Mouse (Mus musculus) testis, adult 2 months (tissue): ENCODE measurements around the gene Mal. TPM values are rescaled to one million over a fixed set of nuclear protein-coding genes. Genes with fewer than 3 reads are reported as not detected.

Experiments
- H3K27ac ChIP-seq: fragments of 200-500 bp; 2 replicates; pipeline ENCODE4 v1.5.1; 2012; ENCODE audit warnings: low read depth, low read length; ENCODE audit not compliant: control insufficient read depth, insufficient read depth
- H3K27me3 ChIP-seq: fragments of 200-500 bp; 2 replicates; pipeline ENCODE4 v1.6.1; 2012; ENCODE audit warnings: mild to moderate bottlenecking, low read length, moderate library complexity; ENCODE audit not compliant: control insufficient read depth, insufficient read depth
- H3K36me3 ChIP-seq: fragments of 200-500 bp; 2 replicates; pipeline ENCODE4 v1.6.1; 2012; ENCODE audit warnings: mild to moderate bottlenecking, low read length; ENCODE audit not compliant: control insufficient read depth, insufficient read depth
- H3K4me1 ChIP-seq: fragments of 200-500 bp; 2 replicates; pipeline ENCODE4 v1.6.1; 2012; ENCODE audit warnings: low read length; ENCODE audit not compliant: control insufficient read depth, insufficient read depth
- H3K4me3 ChIP-seq: fragments of 200-500 bp; 2 replicates; pipeline ENCODE4 v1.5.1; 2012; ENCODE audit warnings: low read depth, mild to moderate bottlenecking, low read length, moderate library complexity, mixed read lengths; ENCODE audit not compliant: control insufficient read depth
- CTCF ChIP-seq: fragments of 200-500 bp; IDR thresholded peaks from 2 replicates; pipeline ENCODE4 v1.5.1; 2012; ENCODE audit warnings: low read depth, mild to moderate bottlenecking, inconsistent platforms, low read length, moderate library complexity; ENCODE audit not compliant: control insufficient read depth, insufficient read depth, insufficient replicate concordance
- POLR2A ChIP-seq: fragments of 200-500 bp; IDR thresholded peaks from 2 replicates; pipeline ENCODE4 v1.6.1; 2012; ENCODE audit warnings: low read depth, mild to moderate bottlenecking, inconsistent platforms, low read length, moderate library complexity; ENCODE audit not compliant: control insufficient read depth
- polyA plus RNA-seq: library from polyadenylated mRNA; depleted of rRNA; stranded (reverse); fragments of >200 nt; gene quantifications from 2 replicates; pipeline ENCODE4 v1.2.3, GENCODE M21; 2012

Gene Mal
- polyA plus RNA-seq, 1 experiment: 1.2 TPM

GRCm38 (mm10) chr2:127655419-127655818 is 1.1 kb downstream of the Mal start:
- Histone ChIP-seq H3K4me1 (peaks cover 6% of the 10 kb centered on the region), H3K27me3 (no peaks in the 10 kb centered on the region), H3K4me3 (no peak overlapping the region), H3K36me3 (no peaks in the 10 kb centered on the region), H3K27ac (no peak overlapping the region)
- no peak for TF ChIP-seq CTCF
- no peak for TF ChIP-seq POLR2A

- Histone ChIP-seq H3K4me3 (no peak overlapping the region), H3K36me3 (no peaks in the 10 kb centered on the region), H3K27ac (no peak overlapping the region), H3K4me1 (peaks cover 6% of the 10 kb centered on the region), H3K27me3 (no peaks in the 10 kb centered on the region)
- TF ChIP-seq CTCF: no peak
- no peak for TF ChIP-seq POLR2A
These were observed 1.7 kb downstream of the Mal start for GRCm38 (mm10) chr2:127654786-127655185.

- H3K36me3 ChIP-seq: no peaks in the 10 kb centered on the region
- TF ChIP-seq POLR2A (no peak), CTCF (no peak)
- H3K4me1 ChIP-seq: peaks cover 6% of the 10 kb centered on the region
- H3K27ac ChIP-seq: no peak overlapping the region
- no peak overlapping the region for H3K4me3 ChIP-seq
- H3K27me3 ChIP-seq: no peaks in the 10 kb centered on the region
These were observed 3.7 kb downstream of the Mal start for GRCm38 (mm10) chr2:127652805-127653204.

GRCm38 (mm10) chr2:127652335-127652734 is 4.2 kb downstream of the Mal start:
- Histone ChIP-seq H3K27me3 (no peaks in the 10 kb centered on the region), H3K4me1 (peaks cover 6% of the 10 kb centered on the region), H3K27ac (no peak overlapping the region), H3K4me3 (no peak overlapping the region), H3K36me3 (no peaks in the 10 kb centered on the region)
- TF ChIP-seq POLR2A: no peak
- no peak for TF ChIP-seq CTCF

DNA sequence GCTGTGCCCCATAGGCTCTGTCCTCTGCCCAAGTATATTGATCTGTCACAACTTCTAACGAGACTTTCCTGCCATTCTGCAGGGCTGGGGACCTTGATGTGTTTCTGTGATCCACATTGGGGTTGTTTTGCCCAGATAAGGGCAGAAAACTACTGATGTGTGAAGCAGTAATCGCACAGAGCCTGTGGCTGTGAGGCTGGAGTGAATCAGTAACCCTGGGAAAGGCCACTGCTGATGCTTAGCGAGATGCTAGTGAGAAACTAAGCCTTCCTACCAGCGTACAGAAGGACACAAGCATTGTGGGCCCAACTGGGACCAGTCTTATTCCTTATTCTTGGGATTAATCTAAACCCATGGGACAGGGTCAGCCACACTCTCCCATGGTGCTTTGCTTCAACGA is 4.9 kb downstream of the Mal start:
- Histone ChIP-seq H3K27me3 (no peaks in the 10 kb centered on the region), H3K4me3 (no peak overlapping the region), H3K36me3 (no peaks in the 10 kb centered on the region), H3K27ac (no peak overlapping the region), H3K4me1 (peaks cover 6% of the 10 kb centered on the region)
- TF ChIP-seq CTCF: no peak
- no peak for TF ChIP-seq POLR2A

GRCm38 (mm10) chr2:127649921-127650320 is 6.6 kb downstream of the Mal start:
- H3K27ac ChIP-seq: no peak overlapping the region
- H3K27me3 ChIP-seq: no peaks in the 10 kb centered on the region
- H3K4me3 ChIP-seq: no peak overlapping the region
- H3K36me3 ChIP-seq: no peaks in the 10 kb centered on the region
- no peaks in the 10 kb centered on the region for H3K4me1 ChIP-seq
- TF ChIP-seq POLR2A (no peak), CTCF (no peak)

- Histone ChIP-seq H3K4me1 (no peaks in the 10 kb centered on the region), H3K4me3 (no peak overlapping the region), H3K27ac (no peak overlapping the region), H3K27me3 (no peaks in the 10 kb centered on the region), H3K36me3 (no peaks in the 10 kb centered on the region)
- TF ChIP-seq CTCF (no peak), POLR2A (no peak)
These were observed 8.3 kb downstream of the Mal start for GRCm38 (mm10) chr2:127648145-127648544.

DNA sequence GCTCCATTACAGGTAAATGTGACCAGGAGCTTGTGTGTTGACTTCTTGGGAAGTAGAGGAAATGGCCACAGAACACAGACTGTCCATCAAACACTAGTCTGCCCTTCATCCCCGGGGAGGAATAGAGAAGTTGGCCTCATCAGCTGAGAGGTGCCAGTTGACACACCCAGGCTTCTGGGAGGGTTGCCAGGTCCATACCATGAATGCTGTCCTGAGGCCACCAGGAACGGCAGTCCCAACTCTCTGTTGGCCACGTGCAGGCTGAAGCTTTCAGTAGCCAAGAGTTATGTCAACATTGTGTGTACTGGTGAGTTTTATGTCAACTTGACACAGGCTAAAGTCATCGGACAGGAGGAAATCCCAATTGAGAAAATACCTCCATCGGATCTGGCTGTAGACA is 9.6 kb downstream of the Mal start:
- Histone ChIP-seq H3K36me3 (no peaks in the 10 kb centered on the region), H3K4me1 (no peaks in the 10 kb centered on the region), H3K27ac (no peak overlapping the region), H3K4me3 (no peak overlapping the region), H3K27me3 (no peaks in the 10 kb centered on the region)
- no peak for TF ChIP-seq POLR2A
